Mouse (Mus musculus) liver, postnatal 0 days (tissue): Measurements from ENCODE around the gene Cops7a. TPM values are rescaled to one million over a fixed set of nuclear protein-coding genes. Genes with fewer than 3 reads are reported as not detected.

Experiments
- ATAC-seq: fragments of 200-750 bp; cut with Nextera tagmentation; 2 replicates; pipeline ENCODE4 v1.8.0; 2017; ENCODE audit warnings: mild to moderate bottlenecking, moderate library complexity
- DNase-seq: peaks from one replicate; pipeline ENCODE4 v3.0.0-alpha.2; 2016
- H3K27ac ChIP-seq: fragments of 300-500 bp; sonication (generic); 2 replicates; pipeline ENCODE4 v1.5.1; 2014; ENCODE audit warnings: antibody characterized with exemption, moderate library complexity, mild to moderate bottlenecking, low read depth
- H3K27me3 ChIP-seq: fragments of 300-500 bp; sonication (generic); 2 replicates; pipeline ENCODE4 v1.6.1; 2014; ENCODE audit warnings: low read length, control low read depth, mixed read lengths; ENCODE audit not compliant: insufficient read depth
- H3K36me3 ChIP-seq: fragments of 300-500 bp; sonication (generic); replicated peaks from 2 replicates; pipeline ENCODE4 v1.6.1; 2014; ENCODE audit warnings: mild to moderate bottlenecking, control low read depth, low read length, moderate library complexity, mixed read lengths; ENCODE audit not compliant: insufficient read depth
- H3K4me1 ChIP-seq: fragments of 300-500 bp; sonication (generic); 2 replicates; pipeline ENCODE4 v1.6.1; 2014; ENCODE audit warnings: antibody characterized with exemption, mild to moderate bottlenecking, control low read depth; ENCODE audit not compliant: insufficient read depth
- H3K4me2 ChIP-seq: fragments of 300-500 bp; sonication (generic); 2 replicates; pipeline ENCODE4 v1.6.1; 2014; ENCODE audit warnings: low read depth, mild to moderate bottlenecking, low read length, moderate library complexity, mixed read lengths
- H3K4me3 ChIP-seq: fragments of 300-500 bp; sonication (generic); 2 replicates; pipeline ENCODE4 v1.5.1; 2014; ENCODE audit warnings: low read depth, low read length
- H3K9ac ChIP-seq: fragments of 300-500 bp; sonication (generic); replicated peaks from 2 replicates; pipeline ENCODE4 v1.6.1; 2014; ENCODE audit warnings: mild to moderate bottlenecking, moderate library complexity
- H3K9me3 ChIP-seq: fragments of 300-500 bp; sonication (generic); 2 replicates; pipeline ENCODE4 v1.6.1; 2016; ENCODE audit warnings: mild to moderate bottlenecking, control low read depth, low read length, mixed read lengths
- CTCF ChIP-seq: sonication (generic); IDR thresholded peaks from 2 replicates; pipeline ENCODE4 v1.5.1; 2016; ENCODE audit warnings: antibody characterized with exemption, low read depth
- EP300 ChIP-seq: IDR thresholded peaks from 2 replicates; pipeline ENCODE4 v1.6.1; 2016; ENCODE audit warnings: antibody characterized with exemption, low read depth, mild to moderate bottlenecking
- WGBS: fragments of 180-500 bp; shearing (Covaris S2); extraction: QIAGEN DNeasy Blood & Tissue Kit; methylation state at CpG from one replicate; pipeline ENCODE4 v1.1.7; 2014; ENCODE audit not compliant: insufficient replicate concordance; 5-methylcytosine and 5-hydroxymethylcytosine counted together
- polyA plus RNA-seq: library from polyadenylated mRNA; unstranded; fragments of >200 nt; fragmentation: Nextera tagmentation; extraction: Ambion mirVana; gene quantifications from 2 replicates; pipeline ENCODE4 v1.2.1, GENCODE M21; 2015

The Cops7a gene
- polyA plus RNA-seq, 1 experiment from 2014 or later: 61.0 TPM

DNA sequence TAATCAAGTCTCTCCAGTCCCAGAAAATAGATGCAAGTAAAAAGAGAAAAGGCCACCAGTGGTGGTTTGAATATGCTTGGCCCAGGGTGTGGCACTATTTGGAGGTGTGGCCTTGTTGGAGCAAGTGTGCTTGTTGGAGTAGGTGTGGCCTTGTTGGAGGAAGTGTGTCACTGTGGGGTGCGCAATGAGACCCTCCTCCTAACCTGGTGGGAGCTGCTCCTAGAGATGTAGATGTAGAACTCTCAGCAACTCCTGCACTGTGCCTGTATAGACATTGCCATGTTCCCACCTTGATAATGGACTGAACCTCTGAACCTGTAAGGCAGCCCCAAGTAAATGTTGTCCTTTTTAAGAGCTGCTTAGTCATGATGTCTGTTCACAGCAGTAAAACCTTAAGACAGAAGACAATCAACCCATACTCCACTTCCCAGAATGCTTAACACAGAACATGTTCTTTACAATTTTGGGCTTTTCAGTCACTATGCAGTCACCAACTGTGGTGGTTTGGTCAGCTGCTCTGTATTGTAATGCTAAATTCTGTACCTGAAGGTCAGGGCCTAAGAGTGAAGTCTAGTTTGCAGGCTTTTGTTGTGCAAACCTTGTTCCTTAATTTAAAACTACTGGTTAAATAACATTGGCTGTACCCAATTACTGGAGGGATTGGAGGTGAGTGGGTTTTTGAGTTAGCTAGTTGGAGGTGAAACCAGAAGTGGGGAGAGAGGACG, 11.2 kb downstream of the Cops7a start:
- peaks cover 3% of the 10 kb centered on the region; the same call in 1 of the 2 replicates for H3K9me3 ChIP-seq
- H3K27me3 ChIP-seq: no peaks in the 10 kb centered on the region
- peaks cover 9% of the 10 kb centered on the region for H3K36me3 ChIP-seq
- 89% methylated on average over 2 of the region's 2 CpGs for WGBS
- TF ChIP-seq CTCF (no peak), EP300 (no peak)
- H3K4me1 ChIP-seq: no peaks in the 10 kb centered on the region
- no peak for ATAC-seq
- H3K27ac ChIP-seq: no peak overlapping the region
- H3K4me3 ChIP-seq: no peak overlapping the region
- H3K4me2 ChIP-seq: no peak overlapping the region
- no peak overlapping the region for H3K9ac ChIP-seq
- DNase-seq: no peak

DNA sequence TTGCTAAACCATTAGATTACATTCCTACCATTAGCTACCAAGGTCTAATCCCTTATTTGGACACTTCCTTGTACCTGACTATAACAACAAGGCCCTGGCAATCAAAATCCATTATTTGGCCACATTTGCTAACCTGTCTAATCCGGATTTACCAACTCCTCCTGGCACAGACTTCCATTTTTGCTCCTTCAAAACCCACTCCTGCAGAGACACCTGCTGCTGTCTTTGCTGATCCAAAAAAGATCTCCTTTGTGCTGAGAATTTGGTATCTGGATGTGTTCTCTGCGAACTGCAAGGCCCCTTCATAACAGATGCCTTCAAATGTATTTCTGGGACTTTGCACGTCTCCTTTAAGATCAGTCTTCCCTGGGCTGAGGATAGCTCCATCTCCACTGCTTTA, 21.8 kb downstream of the Cops7a start:
- DNase-seq (no peak), ATAC-seq (no peak)
- no peak for TF ChIP-seq CTCF
- TF ChIP-seq EP300: no peak
- Histone ChIP-seq H3K36me3 (peaks cover 4% of the 10 kb centered on the region; the same call in 1 of the 2 replicates), H3K27ac (no peak overlapping the region), H3K4me2 (no peak overlapping the region), H3K4me1 (no peaks in the 10 kb centered on the region), H3K27me3 (no peaks in the 10 kb centered on the region), H3K9ac (no peak overlapping the region), H3K9me3 (no peaks in the 10 kb centered on the region), H3K4me3 (no peak overlapping the region)
- 74% methylated on average over 3 of the region's 3 CpGs for WGBS

DNA sequence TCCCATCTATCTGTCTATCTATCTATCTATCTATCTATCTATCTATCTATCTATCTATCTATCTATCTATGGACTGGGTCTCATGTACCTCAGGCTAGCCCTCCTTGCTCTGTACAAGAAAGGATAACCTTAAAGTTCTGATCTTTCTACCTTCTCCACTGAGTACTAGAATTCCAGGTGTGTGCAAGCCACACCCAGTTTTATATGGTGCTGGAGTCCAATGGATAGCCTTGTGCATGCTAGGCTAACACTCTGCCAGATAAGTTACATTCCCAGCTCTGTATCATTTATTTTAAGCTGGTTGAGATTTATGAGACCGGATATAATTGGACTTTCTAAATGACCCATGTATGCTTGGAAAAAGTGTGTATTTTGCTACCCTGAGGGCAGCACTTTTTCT, 23.7 kb downstream of the Cops7a start:
- Histone ChIP-seq H3K4me1 (no peaks in the 10 kb centered on the region), H3K36me3 (peaks cover 13% of the 10 kb centered on the region; the same call in 1 of the 2 replicates), H3K27ac (no peak overlapping the region), H3K4me2 (no peak overlapping the region), H3K27me3 (no peaks in the 10 kb centered on the region), H3K4me3 (no peak overlapping the region), H3K9me3 (no peaks in the 10 kb centered on the region), H3K9ac (no peak overlapping the region)
- TF ChIP-seq CTCF: no peak
- TF ChIP-seq EP300: no peak
- WGBS: 94% methylated on average over 1 of the region's 1 CpGs
- ATAC-seq (no peak), DNase-seq (no peak)

DNA sequence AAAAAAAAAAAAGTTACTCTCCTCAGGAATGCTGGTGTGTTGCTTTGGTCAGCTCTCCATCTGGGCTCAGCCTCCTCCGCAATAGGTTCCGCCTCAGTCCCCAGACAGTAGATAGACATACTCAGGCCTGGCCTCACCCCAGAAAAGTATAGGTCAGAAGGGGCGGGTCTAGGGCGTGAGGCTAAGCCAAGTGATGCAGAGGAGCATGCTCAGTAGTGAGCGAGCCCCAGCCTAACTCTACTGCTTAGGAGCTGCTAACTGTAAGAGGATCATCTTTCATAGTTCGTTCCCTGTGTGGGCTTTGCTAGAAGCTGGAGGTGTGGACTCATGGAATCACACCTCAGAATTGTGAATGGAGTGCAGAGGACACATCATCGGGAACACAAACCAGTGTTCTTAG, 26.8 kb downstream of the Cops7a start:
- Histone ChIP-seq H3K4me2 (no peak overlapping the region), H3K9me3 (no peaks in the 10 kb centered on the region), H3K27ac (no peak overlapping the region), H3K27me3 (no peaks in the 10 kb centered on the region), H3K4me1 (0 out of 2 replicates have a peak, but pooled peaks cover 4% of the 10 kb centered on the region), H3K9ac (no peak overlapping the region), H3K36me3 (peaks cover 40% of the 10 kb centered on the region), H3K4me3 (no peak overlapping the region)
- ATAC-seq: no peak
- WGBS: 88% methylated on average over 7 of the region's 7 CpGs
- no peak for DNase-seq
- no peak for TF ChIP-seq CTCF
- TF ChIP-seq EP300: no peak

DNA sequence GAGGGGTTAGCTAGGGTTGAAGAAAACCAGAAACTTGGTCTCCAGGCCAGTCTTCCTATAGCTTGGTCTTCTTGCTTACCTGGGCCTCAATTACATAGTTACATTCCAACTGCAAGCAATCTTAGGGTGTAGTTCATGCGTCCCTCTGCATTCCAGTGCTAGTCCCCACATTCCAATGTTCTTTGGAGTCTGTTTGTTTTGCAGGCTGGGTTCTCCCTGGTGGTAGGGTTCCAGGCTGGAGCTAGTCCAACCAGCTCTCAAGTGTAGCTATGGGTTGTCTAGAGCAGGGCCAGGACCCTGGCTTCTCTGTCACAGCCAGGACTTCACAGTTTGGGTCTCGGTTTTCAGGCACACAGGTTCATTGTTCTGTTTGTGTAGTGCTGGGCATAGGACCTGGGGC, 27.8 kb downstream of the Cops7a start:
- H3K36me3 ChIP-seq: peaks cover 45% of the 10 kb centered on the region
- H3K27ac ChIP-seq: no peak overlapping the region
- TF ChIP-seq EP300 (no peak), CTCF (no peak)
- no peaks in the 10 kb centered on the region for H3K9me3 ChIP-seq
- no peak overlapping the region for H3K9ac ChIP-seq
- H3K4me2 ChIP-seq: no peak overlapping the region
- DNase-seq (no peak), ATAC-seq (no peak)
- H3K4me1 ChIP-seq: peaks cover 8% of the 10 kb centered on the region
- H3K4me3 ChIP-seq: no peak overlapping the region
- WGBS: 78% methylated on average over 2 of the region's 2 CpGs
- H3K27me3 ChIP-seq: no peaks in the 10 kb centered on the region

DNA sequence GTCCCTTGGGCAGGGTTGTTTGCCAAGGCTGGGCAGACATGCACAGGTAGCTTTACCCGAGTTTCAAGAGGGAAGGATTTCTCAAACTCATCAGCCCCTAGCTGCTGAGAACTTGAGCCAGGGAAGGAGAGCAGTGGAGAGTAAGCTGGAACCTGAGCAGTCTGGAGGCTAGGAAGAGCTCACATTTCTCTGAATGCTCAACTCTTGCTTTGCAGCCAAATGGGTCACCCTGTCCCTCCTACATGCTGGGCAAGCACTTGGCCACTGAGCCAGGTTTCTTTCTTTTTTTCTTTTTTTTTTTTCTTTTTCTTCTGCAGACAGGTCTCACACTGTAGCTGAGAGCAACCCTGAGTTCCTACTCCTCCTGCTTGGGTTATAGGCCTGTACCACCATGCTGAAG, 28.7 kb downstream of the Cops7a start:
- no peak for DNase-seq
- H3K9me3 ChIP-seq: no peaks in the 10 kb centered on the region
- no peak for ATAC-seq
- TF ChIP-seq CTCF (no peak), EP300 (no peak)
- H3K4me3 ChIP-seq: no peak overlapping the region
- no peak overlapping the region for H3K4me2 ChIP-seq
- no peak overlapping the region for H3K27ac ChIP-seq
- peaks cover 45% of the 10 kb centered on the region for H3K36me3 ChIP-seq
- 67% methylated on average over 1 of the region's 1 CpGs for WGBS
- no peaks in the 10 kb centered on the region for H3K27me3 ChIP-seq
- no peak overlapping the region for H3K9ac ChIP-seq
- peaks cover 13% of the 10 kb centered on the region for H3K4me1 ChIP-seq
